Mouse (Mus musculus) myocyte (in vitro differentiated cells): Measurements from ENCODE around the gene Nxf7. TPM values are rescaled to one million over a fixed set of nuclear protein-coding genes. Genes with fewer than 3 reads are reported as not detected.
A peak's percentile ranks its signal among the peaks of the same experiment; 100 is the strongest.
"Not testable (repeated sequence)": the region's sequence is repeated elsewhere in the genome, so short reads cannot be mapped to it uniquely, and the experiment has no call there.

ENCODE experiments used
- H3K27me3 ChIP-seq: one replicate; pipeline ENCODE4 v1.6.1; 2011; ENCODE audit not compliant: control insufficient read depth, insufficient read depth, insufficient read length
- H3K36me3 ChIP-seq: one replicate; pipeline ENCODE4 v1.6.1; 2011; ENCODE audit not compliant: control insufficient read depth, insufficient read depth
- H3K4me2 ChIP-seq: one replicate; pipeline ENCODE4 v1.6.1; 2011; ENCODE audit warnings: low read depth, control low read depth
- H3K4me3 ChIP-seq: one replicate; pipeline ENCODE4 v1.5.1; 2011; ENCODE audit warnings: mild to moderate bottlenecking, control low read depth, moderate library complexity
- H3K79me2 ChIP-seq: one replicate; pipeline ENCODE4 v1.6.1; 2011; ENCODE audit not compliant: control insufficient read depth, insufficient read depth
- H3ac ChIP-seq: one replicate; pipeline ENCODE4 v1.6.1; 2011; ENCODE audit not compliant: control insufficient read depth, insufficient read length
- MYOD1 ChIP-seq, 3 experiments: IDR thresholded peaks; one replicate each; pipeline ENCODE4 v1.6.1; 2011; ENCODE audit warnings: control low read depth in 2 of 3, low read depth in 2 of 3, mild to moderate bottlenecking in 2 of 3, moderate library complexity in 1 of 3; ENCODE audit not compliant: insufficient read length in 2 of 3, control insufficient read depth in 1 of 3
- MYOG ChIP-seq, 3 experiments: IDR thresholded peaks; one replicate each; pipeline ENCODE4 v1.6.1; 2011; ENCODE audit warnings: control low read depth in 2 of 3, low read depth in 2 of 3, mild to moderate bottlenecking in 2 of 3; ENCODE audit not compliant: insufficient read length in 2 of 3, control insufficient read depth in 1 of 3, insufficient read depth in 1 of 3
- POLR2AphosphoS2 ChIP-seq: IDR thresholded peaks from one replicate; pipeline ENCODE4 v1.6.1; 2011; ENCODE audit warnings: low read depth, control low read depth; ENCODE audit not compliant: insufficient read length
- REST ChIP-seq: IDR thresholded peaks from one replicate; pipeline ENCODE4 v1.6.1; 2011; ENCODE audit warnings: mild to moderate bottlenecking, control low read depth, moderate library complexity; ENCODE audit not compliant: insufficient read depth, insufficient read length
- polyA plus RNA-seq: library from polyadenylated mRNA; unstranded; fragments of >200 nt; fragmentation: generic; extraction: Trizol; gene quantifications from one replicate; pipeline ENCODE4 v1.2.1, GENCODE M21; 2012; ENCODE audit warnings: missing spikeins

Gene Nxf7
- polyA plus RNA-seq, 1 experiment = 6.9 TPM

DNA sequence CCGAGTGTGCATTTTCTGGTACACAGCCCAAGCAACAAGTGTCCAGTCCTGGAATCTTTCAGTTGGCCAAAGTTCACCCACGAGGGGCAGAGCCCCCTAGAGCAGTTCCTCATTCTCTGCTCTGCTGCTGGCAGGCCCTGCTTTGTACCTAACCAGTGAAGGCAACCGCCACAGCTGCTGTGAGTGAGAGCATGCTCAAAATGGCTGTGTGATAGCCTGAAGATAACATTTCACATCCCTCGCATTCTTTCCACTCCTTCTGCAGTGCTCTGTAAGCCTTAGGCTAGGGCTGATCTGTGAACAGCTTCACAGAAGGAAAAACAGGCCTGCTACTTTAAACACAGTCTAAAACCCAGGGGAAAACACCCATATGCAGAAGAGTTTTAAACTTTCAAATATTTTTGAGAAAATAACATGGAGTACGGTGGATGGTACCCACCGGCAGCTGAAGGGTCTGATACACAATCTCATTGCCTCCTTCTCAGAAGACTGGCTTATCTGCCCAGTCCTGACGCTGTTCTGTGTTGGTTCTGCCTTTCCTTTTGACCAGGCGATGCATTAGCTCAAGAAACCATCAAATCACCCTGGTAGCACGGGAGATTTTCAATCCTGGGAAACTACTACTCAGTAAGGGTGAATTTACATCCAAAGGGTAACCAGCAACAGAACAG is 23.5 kb downstream of the Nxf7 start:
- not testable (repeated sequence) for H3ac ChIP-seq, H3K79me2 ChIP-seq, H3K27me3 ChIP-seq, H3K4me3 ChIP-seq, H3K36me3 ChIP-seq
- H3K4me2 ChIP-seq = peak overlapping the region; percentile 55
- peak in 1 of 3 experiments; percentile 14 for TF ChIP-seq MYOG (IDR thresholded peaks at IDR 0.05; ENCODE audit: control insufficient read depth in 1 of 3, insufficient read depth in 1 of 3, insufficient read length in 2 of 3, low read depth in 2 of 3)

GRCm38 (mm10) chrX:135574261-135574957 is 24.2 kb downstream of the Nxf7 start:
- peak overlapping the region; percentile 55 for H3K4me2 ChIP-seq
- H3K79me2 ChIP-seq, H3K36me3 ChIP-seq, H3K27me3 ChIP-seq, H3ac ChIP-seq, H3K4me3 ChIP-seq: not testable (repeated sequence)

- not testable (repeated sequence) for H3K4me2 ChIP-seq, H3ac ChIP-seq, H3K4me3 ChIP-seq, H3K36me3 ChIP-seq, H3K79me2 ChIP-seq, H3K27me3 ChIP-seq
These were observed 29.1 kb downstream of the Nxf7 start for GRCm38 (mm10) chrX:135569467-135569866.

- not testable (repeated sequence) for H3K4me2 ChIP-seq, H3ac ChIP-seq, H3K79me2 ChIP-seq, H3K36me3 ChIP-seq, H3K4me3 ChIP-seq, H3K27me3 ChIP-seq
These were observed 33.6 kb downstream of the Nxf7 start for GRCm38 (mm10) chrX:135564934-135565333.

- no peak overlapping the region for H3ac ChIP-seq
- no peaks in the 10 kb centered on the region for H3K27me3 ChIP-seq
- H3K36me3 ChIP-seq = no peaks in the 10 kb centered on the region
- H3K4me3 ChIP-seq = no peak overlapping the region
- TF ChIP-seq MYOD1 (IDR thresholded peaks at IDR 0.05; ENCODE audit: control insufficient read depth in 1 of 3, insufficient read length in 2 of 3, low read depth in 2 of 3) = peak in 1 of 3 experiments; percentile 19
- no peak for TF ChIP-seq POLR2AphosphoS2
- no peak for TF ChIP-seq REST
- no peak overlapping the region for H3K4me2 ChIP-seq
- H3K79me2 ChIP-seq = no peaks in the 10 kb centered on the region
These were observed 35.7 kb downstream of the Nxf7 start for GRCm38 (mm10) chrX:135562841-135563240.

DNA sequence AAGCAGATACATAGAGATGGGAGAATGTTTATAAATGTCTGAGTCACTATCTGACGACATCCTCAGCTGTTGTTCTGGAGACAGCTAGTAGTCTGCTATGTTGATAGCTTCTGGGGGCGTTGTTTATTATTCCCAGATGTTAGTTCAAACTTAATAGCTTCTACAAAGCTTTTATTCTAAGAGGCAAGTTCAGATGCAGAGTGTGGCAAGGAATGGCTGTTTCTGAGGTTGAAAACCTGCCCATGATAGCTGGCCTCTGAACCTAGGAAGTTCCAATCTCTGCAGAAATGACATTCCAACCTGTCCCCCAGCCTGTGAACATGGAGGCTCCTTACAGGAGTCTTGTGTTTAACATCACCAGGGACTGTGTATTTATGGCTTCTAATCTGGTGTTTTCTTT is 36.9 kb downstream of the Nxf7 start:
- H3K4me2 ChIP-seq, H3K27me3 ChIP-seq, H3K79me2 ChIP-seq, H3ac ChIP-seq, H3K4me3 ChIP-seq, H3K36me3 ChIP-seq: not testable (repeated sequence)

DNA sequence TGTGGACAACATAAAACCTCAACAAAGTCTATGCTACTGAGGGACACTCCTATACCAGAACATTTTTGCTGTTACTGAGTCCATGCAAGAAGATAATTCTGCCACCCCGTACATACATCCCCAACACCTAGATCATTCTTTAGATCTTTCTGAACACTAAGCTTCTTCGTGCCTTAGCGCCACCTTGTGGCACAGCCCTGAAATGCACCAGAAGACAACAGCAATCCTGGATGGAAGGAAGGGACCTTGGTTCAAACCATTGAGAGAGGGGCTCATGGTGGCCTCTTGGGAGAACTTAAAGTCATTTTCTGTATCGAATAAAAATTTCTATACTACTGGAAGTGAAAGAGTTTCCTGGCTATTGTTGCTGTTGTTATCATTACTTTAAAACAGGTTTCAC is 37.6 kb downstream of the Nxf7 start:
- not testable (repeated sequence) for H3K79me2 ChIP-seq, H3ac ChIP-seq, H3K27me3 ChIP-seq, H3K4me3 ChIP-seq, H3K4me2 ChIP-seq, H3K36me3 ChIP-seq

GRCm38 (mm10) chrX:135559665-135560064 is 38.9 kb downstream of the Nxf7 start:
- H3K4me3 ChIP-seq = not testable (repeated sequence)

More at GRCm38 (mm10) chrX:135559665-135560064, 38.9 kb downstream of the Nxf7 start:
- not testable (repeated sequence) for H3K36me3 ChIP-seq, H3K27me3 ChIP-seq, H3ac ChIP-seq, H3K79me2 ChIP-seq, H3K4me2 ChIP-seq

Other genes starting within 250 kb of the Nxf7 start
- not detected for gene Gm5128, start 225.5 kb downstream of the Nxf7 start, polyA plus RNA-seq
- gene Gm7903, start 164.9 kb downstream of the Nxf7 start, polyA plus RNA-seq = not detected
- not detected for gene AV320801, start 104.2 kb downstream of the Nxf7 start, polyA plus RNA-seq
- 0.04 TPM for gene Prame, start 28.9 kb upstream of the Nxf7 start, polyA plus RNA-seq
- gene Tcp11x2, start 95.0 kb upstream of the Nxf7 start, polyA plus RNA-seq = 1.5 TPM
- gene Tmsb15a, start 126.5 kb upstream of the Nxf7 start, polyA plus RNA-seq = 0.25 TPM
- 1.7 TPM for gene Armcx5, start 144.0 kb upstream of the Nxf7 start, polyA plus RNA-seq
- gene Gprasp1, start 144.0 kb upstream of the Nxf7 start, polyA plus RNA-seq = 5.8 TPM
- 0.41 TPM for gene Bhlhb9, start 198.8 kb upstream of the Nxf7 start, polyA plus RNA-seq
- 0.14 TPM for gene Gprasp2, start 240.3 kb upstream of the Nxf7 start, polyA plus RNA-seq